Mouse (Mus musculus) c-Kit-positive CD71-positive TER-119-positive erythroid progenitor cells, embryonic 14.5 days (primary cell): ENCODE results near the gene Aldh16a1.

Experiments used
- DNase-seq: peaks from one replicate; pipeline ENCODE4 v3.0.0-alpha.2; 2013; ENCODE audit warnings: low spot score

Aldh16a1 gene

DNA sequence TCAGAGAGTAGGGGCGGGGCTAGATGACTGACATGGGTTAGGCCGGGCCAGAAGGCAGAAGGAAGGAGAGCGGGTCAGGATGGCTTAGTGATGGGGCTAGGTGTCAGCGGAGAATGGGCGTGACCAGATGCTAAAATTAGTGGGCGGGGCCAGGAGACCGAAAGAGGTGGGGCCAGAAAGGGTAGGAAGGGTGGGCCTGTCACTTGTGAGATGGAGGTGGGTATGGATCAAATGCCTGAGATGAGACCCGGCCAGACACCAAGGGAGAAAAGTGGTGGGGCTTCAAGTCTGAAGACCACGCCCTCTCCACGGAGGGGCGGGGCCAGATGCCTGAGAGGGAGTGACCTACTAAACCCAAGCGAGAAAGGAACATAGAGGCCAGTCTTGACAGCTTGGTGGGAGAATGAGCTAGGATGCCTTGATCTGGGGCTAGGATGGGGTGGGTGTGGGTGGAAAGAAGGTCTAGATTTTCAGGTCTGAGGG is 19.8 kb downstream of the Aldh16a1 start:
- DNase-seq = peak; percentile 83

DNA sequence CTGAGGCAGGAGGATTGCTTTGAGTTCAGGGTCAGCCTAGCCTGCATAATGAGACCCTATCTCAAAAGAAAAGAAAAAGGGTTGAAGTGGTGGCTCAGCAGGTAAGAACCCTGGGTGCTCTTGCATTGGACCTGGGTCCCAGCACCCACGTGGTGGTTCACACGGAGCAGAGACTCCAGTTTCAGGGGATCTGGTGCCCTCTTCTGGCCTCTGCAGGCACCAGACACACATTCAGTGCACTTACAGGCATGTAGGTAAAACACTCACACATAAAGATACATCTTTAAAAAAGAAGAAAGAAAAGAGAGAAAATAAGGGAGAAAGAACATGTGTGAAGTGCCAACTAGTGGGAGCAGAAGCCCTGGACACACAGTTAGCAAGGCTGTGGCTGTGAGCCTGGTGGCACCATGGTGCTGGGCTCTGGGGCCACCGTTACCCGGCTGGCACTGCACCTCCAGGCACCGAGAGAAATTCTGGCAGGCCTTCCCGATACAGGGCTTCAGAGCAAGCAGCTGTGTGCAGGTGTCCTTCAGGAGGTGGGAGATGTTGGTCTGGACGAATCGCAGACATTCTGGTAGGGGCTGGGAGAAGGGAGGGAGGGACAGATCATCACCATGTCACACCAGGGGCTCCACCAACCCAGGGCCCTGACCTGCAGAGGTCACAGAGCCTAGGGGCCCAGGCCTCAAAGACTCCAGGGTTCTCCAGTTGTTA is 20.8 kb downstream of the Aldh16a1 start:
- no peak for DNase-seq

DNA sequence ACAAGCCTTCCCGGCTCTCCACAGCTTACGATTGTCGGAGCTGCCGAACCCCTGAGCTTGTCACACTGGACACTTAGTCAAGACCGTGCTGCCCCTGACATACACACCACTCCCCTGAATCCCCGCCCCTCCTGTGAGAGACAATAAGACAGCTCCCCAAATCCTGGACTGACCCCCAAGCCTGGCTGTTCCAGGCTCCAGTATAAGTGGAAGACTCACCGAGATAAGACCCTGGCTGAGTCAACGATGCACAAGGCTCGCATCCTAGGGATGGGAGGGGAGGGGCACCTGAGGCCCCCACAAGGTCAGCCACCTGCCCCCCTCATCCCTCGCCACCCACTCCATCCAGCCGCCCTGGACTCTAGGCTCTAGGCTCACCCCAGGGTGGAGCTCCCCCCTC is 22.5 kb downstream of the Aldh16a1 start:
- no peak for DNase-seq

DNA sequence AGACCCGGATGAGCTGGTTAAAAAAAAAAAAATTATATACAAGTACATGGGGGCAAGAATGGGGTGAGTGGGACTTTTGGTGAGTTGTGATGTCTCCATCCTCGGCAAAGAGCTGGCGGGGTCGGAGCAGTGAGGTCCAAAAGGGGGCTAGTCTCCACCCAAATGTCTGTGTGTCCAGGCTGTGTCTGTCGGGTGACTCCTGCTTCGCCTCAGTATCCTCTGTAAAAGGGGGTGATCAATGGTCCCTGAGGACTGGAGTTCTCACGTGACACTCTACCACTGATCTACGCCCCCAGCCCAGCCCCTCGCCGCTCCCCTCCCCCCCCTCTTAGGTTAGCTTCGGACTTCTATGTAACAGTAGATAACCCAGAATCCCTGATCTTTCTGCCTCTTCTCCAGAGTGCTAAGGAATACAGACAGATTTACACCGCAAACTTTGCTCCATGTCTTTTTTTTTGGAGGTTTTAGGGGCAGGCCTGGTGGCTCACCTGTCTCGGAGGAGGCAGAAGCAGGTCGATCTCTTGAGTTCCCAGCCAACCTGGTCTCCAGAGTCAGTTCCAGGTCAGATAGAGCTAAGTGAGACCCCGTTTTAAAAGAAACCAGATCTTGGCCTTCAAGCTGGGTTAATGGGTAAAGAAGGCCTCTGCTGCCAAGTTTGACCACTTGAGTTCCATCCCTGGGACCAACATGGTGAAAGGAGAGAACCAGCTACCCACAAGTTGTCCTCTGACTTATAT is 24.4 kb downstream of the Aldh16a1 start:
- no peak for DNase-seq

DNA sequence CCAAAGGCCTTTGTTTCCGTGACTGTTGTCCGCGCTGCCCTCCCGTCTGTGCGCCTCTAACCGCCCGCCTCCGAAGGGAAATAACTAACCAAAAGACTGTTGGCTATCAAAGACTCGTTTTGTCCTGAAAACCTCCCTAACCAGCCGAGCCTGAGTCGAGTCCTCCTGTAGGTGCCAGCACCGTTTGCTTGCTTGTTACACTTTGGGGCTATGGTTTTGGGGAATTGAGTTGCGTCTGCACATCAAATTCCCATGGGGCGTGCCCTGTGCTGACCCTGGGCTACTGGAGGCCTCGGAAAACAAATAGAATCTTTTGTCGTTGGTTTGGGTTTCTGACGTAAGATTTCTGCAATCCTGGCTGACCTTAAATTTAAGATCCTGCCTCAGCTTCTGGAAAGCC is 25.1 kb downstream of the Aldh16a1 start:
- peak; percentile 56 for DNase-seq

DNA sequence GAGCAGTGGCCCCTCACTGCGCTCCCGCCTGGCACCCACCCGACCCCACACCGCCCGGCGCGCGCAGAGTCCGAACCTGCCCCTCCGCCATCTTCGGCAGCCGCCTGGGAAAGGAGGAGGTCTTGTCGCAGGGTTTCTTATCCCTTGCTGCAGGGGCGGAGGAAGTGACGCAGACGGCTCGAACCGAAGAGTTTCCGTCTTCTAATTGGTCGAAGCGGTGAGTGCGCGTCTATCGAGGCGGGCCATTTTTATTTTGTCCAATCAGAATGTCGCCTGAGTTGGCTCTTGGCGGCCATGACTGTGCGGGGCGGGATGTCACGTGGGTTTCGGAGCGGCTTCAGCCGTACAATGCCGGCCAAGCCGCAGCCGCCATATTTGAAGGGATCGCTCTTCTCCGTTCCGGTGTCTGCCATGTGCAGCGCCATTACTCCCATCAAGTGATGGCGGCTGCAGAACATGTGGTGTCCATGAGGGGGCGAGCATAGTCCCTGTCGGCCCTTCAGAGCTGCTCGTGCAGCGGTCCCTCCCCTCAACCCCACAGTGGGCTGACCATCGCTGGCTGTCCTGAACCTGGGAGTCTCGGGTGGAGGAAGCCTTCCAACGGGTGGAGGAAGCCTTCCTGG is 25.6 kb downstream of the Aldh16a1 start, which contains the start of gene Rpl13a:
Gene Rpl13a, minus strand, starts transcription at position 138 of the 623 bp plus-strand sequence.
- DNase-seq = peak; percentile 99

DNA sequence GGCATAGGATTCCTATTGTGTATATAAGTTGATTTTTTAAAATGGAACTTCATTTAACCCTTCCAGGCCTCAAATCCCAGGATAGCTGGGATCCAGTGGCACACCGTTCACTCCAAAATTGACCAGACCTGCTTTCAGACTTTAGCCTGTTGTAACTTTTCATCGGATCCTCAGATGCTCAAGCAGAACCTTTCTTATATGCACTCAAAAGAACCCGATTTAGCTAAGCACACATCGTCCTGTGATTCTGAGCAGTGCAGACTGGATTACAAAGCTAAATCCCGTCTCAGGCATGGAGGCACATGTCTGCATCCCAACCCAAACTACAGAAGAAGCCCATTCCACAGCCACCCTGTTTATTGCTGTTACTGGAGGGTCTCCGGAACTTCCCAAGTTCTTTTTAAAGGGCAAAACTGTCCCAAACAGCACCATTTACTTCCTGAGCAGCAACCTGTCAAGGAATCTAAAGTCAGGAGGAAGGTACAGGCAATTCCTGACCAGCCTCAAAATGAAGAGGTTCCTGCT is 26.6 kb downstream of the Aldh16a1 start:
- DNase-seq = peak; percentile 30

DNA sequence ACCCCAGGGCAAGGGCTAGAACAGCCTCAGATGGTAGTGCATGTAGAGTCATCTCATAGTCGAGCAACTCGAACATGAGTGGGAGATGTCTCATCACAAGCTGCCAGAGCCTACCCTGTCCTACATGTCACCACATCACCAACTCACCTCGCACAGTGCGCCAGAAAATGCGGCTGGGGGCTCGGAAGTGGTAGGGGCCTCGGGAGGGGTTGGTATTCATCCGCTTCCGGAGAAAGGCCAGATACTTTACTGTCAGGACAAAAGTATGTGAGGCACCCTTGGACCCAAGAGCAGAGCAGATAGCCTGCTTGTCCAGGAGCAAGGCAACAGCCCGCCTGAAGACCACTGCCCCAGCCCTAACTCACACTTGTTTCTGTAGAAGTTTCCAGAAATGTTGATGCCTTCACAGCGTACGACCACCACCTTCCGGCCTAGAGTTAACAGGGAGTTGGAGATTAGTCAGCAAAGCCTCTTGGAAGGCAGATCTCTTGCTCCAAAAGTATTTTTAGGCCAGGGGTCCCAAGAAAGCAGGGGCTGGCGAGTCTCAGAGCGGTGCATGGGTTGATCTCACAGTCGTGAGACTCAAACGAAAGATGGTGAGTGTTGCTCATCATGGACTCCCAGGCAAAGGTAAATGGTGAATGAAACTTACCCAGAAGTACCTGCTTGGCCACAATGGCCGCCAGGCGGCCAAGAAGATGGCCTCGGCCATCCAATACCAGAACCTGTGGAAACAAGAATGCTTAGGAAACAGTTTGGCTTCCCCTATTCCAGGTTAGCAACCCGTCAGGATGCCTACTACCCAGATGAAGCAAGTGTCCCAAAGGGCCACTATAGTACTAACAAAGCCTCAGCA is 27.3 kb downstream of the Aldh16a1 start:
- DNase-seq = peak; percentile 24

DNA sequence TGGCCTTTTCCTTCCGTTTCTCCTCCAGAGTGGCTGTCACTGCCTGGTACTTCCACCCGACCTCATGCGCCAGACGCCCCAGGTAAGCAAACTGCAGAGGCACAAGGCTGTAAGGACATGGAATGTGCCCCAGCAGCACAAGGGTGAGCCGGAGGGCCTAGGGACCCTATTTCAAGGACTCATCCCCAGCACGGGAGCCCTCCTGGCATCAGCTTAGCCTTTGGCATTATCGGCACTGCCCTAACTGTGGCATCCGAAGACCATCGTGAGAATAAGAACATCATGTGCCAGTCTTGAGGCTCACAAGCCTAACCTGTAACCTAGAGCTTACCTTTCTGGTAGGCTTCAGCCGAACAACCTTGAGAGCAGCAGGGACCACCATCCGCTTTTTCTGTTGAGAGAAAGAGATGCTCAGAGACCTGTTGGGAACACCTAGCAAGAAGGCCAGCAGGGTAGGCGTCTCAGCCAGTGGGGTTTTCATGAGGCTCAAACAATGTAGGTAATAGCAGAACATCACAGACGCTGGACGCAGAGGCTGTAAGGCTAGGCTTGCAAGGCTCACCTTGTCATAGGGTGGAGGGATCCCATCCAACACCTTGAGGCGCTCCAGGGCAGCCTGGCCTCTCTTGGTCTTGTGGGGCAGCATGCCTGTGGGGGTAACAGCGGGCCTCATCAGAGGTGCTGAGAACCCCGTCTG is 28.1 kb downstream of the Aldh16a1 start:
- DNase-seq = no peak

DNA sequence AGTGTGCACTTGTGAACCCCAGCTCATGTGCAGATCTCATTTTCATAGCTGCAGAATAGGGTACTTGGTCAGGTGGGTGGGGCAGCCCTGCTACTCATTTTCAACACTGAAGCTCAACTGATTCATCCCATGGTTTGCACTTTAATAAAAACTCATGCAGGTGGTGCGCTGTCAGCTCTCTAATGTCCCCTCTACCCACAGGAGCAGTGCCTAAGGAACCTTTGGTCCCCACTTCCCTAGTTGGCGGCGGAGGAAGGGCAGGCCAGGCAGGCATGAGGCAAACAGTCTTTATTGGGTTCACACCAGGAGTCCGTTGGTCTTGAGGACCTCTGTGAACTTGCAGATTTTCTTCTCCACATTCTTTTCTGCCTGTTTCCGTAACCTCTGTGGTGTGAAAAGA is 28.7 kb downstream of the Aldh16a1 start:
- peak; percentile 33 for DNase-seq

DNA sequence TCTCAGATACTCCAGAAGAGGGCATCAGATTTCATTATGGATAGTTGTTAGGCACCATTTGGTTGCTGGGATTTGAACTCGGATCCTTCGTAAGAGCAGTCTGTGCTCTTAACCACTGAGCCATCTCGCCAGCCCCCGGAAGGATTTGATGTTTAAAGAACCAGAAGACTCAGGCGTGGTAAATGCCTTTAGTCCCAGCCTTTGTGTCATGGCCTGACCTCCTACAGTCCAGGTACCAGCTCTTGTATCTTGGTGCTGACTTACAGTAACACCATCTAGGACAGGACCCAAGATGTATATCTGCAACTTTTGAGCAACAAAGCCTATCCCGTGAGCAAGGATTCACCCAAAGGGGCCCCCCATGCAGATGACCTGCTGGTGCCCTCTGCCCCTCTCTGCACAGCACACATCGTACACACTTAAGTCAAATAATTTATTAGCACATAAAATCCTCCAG is 29.2 kb downstream of the Aldh16a1 start:
- peak; percentile 71 for DNase-seq

DNA sequence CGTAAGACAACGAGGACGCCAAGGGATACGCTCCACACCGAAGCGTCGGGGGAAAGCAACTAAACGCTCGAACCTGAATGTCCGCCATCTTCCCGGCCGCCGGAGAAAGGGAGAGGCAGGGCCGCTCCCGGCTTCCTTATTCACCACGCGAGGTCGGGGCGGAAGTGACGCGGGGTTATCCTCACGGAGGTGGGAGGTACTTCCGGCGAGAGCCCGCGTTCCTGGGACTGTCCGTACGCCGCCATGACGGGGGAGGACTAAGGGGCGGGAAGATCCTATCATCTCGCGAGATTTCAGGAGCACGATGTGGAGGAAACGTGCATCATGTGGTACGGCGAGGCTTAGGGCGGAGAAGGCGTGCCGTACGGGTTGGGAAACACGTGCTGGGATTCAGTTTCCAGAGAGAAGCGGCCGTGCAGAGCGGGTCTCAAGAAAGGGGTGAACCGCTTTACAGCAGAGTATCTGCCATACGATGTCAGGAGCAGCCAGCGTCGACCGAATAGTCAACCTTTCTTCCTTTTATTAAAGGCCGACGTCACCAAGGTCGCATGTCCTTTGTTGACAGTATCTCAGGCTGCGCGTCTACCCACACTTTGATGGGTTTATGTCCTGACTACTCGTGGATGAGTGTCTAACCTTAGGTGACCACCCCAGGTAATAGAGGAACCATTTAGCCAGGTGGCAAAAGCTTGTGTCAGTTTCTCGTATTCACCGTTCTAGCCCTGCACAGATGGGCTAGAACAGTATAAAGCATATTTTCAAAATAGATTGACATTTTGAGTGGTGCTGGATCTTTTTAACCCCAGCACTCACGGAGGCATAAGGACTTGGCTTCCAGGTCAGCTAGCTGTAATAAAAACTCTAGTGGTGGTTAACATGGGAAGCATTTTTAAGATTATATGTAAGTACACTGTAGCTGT is 29.9 kb downstream of the Aldh16a1 start, which contains the start of gene Rps11:
Gene Rps11, minus strand, starts transcription at position 216 of the 920 bp plus-strand sequence.
- DNase-seq = peak; percentile 100

DNA sequence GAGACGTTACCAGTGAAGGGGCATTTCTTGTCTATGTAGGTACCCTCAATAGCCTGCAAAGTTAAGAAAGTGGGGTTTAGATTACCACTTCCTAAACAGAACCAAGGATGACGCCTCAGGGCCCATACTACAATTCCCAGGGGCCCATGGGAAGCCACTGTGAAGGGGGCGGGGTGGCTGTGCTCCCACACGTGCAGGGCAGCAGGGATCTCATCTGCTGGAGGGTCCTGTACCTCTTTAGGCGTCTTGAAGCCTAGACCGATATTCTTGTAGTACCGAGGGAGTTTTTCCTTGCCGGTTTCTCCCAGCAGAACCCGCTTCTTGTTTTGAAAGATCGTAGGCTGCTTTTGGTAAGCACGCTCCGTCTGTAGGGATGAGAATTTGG is 31.2 kb downstream of the Aldh16a1 start:
- peak; percentile 45 for DNase-seq

DNA sequence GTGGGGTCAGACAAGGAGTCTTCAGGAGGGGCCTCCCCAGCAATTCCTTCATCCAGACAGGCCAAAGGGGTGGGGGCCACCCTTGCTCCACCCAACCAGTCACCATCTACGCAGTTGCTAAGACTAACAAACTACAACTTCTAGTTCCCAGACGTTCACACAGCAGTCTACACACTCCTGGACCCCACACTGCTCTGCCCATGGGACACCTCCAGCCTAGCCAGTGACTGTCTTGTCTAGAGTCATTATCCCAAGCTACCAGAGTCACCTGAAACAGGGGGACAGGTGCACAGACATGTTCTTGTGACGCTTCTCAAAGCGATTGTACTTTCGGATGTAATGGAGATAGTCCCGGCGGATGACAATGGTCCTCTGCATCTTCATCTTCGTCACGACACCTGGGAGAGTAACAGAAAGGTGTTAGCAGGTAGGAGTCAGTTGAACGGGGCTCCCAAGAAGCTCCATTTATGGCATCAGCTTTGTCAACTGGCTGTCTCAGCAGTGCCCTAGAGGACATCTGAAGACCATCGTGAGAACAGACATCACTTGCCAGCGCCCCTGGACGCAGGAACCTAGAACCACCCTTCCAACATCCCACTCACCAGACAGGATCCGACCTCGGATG is 31.7 kb downstream of the Aldh16a1 start:
- no peak for DNase-seq

DNA sequence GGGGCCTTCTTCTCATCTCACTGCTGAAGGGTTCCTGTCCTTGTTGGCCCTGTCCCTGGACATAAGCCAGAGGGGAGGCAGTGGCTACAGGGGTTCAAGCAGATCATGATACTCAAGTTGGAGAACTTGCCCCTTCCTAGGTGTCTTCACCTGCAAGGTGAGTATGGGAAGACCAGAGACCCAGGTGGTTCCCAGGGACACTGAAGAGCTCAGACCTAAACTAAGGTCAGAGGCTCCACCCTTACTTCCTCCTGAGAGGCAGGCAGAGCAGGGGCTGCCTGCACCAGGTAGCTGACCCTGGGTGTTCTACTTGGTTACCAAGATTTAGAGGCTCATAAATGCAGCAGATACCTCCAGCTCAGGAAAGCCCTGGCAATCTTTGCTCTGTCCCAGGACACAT is 32.4 kb downstream of the Aldh16a1 start:
- DNase-seq = no peak

DNA sequence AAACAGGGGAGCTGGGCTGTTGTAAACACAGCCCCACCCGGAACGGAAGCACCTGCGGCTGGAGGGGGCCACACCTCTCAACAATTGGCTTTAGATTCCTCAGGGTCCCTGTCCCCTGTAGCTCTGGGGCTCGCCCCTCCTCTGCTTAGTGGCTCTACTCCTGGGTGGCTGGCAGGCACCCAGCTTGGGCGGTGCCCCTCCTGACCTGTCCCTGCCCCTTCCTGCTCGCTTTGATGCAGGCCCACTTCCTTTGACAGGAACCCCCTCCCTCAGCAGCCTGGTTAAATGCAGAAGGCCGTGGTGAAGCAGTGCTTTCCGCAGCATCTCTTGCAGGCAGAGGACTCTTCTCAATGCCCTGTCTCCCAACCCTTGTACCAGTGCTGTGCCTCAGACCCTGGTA is 33.0 kb downstream of the Aldh16a1 start:
- no peak for DNase-seq

DNA sequence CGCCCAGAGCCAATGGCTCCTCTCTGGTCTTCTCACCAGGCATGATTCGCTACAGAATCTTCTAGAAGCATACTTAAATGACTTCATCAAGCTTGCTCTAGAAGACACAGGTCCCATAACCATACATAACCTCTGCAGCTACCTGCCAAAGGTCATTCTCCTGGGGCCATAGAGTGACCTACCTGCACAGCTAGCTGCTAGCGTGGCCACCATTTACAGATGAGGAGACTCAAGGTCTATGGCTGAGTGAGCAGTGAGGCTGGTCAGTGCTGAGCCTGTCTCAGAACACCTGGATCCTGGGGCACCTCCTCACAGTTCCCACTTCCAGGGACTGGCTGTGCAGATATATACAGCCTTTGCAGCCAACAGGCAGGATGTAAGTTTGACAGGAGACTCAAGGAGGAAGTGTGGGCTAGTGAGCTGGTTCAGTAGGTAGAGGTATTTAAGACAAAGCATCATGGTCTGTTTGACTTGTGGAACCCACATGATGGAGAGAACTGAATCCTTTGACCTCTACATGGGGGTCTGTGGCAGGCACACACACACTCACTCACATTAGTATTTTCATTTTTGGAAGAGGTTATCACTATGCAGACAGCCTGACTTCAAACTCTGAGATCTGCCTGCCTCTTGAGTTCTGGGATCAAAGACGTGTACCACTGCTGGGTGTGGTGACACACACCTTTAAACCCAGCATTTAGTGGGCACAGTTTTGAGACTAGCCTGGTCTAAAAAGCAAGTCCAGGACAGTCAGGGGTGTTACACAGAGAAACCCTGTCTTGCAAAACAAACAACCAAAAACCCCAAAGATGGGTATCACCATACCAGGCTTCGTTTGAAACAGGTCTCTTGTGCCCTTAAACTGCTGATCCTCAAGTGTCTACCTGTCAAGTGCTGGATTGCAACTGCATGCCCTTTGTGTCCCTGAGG is 34.3 kb downstream of the Aldh16a1 start:
- no peak for DNase-seq

DNA sequence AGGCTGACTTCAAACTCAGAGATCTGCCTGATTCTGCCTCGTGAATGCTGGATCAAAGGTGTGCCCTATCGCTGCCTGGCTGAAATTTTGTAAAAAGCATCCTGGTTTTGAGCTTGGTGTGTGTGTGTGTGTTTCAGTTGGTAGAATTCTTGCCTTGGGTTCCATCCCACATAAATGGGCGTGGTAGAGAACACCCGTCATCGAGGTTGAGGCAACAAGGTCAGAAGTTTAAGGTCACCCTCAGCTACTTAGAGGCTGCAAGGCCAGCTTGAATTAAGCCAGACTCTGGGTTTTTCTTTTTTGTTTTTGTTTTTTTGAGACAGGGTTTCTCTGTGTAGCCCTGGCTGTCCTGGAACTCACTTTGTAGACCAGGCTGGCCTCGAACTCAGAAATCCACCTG is 36.0 kb downstream of the Aldh16a1 start:
- no peak for DNase-seq
